Mouse (Mus musculus): ENCODE results near the gene Slc36a1.

Gene Slc36a1

DNA sequence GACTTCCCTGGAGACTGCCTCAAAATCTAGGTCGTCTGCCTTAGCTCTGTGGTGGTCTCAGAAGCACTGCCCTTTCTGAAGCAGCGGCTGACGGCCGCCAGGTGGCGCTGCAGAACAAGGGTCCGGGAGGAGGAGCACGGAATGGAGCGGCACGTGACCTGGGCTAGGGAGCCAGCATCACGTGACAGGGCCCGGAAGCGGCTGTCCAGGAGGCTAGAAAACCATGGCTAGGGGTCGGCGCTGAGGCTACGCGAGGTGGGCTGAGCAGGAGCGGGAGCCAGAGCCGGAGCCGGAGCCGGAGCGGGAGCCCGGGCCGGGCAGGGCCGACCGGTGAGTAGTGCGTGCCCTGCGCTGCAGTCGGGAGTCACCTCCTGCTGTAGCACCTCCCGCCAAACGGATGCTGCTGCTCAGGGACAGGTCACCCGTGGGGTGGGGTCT, at the start of gene Slc36a1:
Slc36a1 (plus strand) TSS at position 192 of the 438 bp plus-strand sequence.
- DNase-seq (ENCODE audit: low read depth, low spot score) = peak; percentile 94

DNA sequence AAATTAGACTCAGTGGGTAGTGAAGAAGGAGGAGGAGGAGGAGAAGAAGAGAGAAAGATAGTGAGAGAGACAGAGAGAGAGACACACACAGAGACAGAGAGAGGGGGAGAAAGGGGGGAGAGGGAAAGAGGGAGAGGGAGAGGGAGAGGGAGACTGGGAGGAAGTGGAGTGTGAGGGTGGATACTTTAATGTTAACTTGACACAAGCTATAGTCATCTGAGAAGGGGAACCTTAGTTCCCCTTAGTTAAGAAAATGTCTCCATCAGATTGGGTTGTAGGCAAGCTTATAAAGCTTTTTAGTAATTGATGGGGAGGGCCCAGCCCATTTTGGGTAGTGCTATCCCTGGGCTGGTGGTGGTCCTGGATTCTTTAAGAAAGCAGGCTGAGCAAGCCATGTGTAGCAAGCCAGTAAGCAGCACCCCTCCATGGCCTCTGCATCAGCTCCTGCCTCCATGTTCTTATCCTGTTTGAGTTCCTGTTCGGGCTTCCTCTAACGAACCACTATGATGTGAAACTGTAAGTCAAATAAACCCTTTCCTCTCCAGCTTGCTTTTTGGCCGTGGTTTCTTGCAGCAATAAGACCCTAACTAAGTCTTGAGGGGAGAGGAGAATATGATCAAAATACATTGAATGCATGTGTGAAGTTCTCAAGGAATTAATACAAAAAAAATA, 49.6 kb upstream of the Slc36a1 start:
- DNase-seq (ENCODE audit: low read depth, low spot score) = peak; percentile 61

DNA sequence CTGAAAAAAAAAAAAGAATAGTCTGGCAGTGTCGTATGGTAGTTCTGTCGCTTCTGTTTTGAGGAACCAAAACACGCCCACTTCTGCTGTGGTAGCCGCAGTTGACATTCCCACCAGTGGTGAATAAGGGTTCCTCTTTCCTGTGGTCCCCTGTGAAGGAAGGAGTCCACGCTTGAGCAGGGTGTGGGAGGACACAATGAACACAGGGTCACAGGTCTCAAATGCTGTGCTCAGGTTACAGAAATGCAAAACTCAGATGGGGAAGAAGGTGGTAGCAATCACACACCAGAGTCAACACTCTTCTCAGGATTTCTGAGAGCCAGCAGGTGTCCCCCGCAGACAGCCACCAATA, 49.1 kb upstream of the Slc36a1 start:
- DNase-seq (ENCODE audit: low read depth, low spot score) = peak; percentile 67

DNA sequence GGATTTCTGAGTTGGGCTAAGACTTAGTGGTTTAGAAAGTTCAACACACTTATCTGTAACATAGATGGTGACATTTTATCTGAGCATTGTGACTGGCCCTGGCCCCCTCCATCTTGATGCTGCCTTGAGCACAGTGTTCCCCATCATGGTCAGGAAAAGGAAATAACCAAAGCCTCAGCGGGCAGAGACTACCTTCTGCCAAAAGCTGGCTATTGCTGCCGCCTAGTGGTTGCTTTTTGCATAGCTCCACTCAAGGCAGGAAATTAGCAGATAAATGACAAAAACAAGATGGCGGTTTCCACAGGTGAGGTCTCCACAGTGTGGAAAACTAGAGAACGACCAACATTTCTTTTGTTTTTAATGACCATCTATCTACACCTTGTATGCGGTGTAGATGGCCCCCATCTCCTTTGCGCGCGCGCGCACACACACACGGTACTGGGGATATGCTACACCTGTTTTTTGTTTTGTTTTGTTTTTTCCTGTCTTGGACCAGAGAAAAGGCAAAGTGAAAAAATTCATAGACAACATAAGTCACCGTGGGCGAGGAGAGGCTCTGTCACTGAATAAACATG, 45.3 kb upstream of the Slc36a1 start:
- DNase-seq (ENCODE audit: low read depth, low spot score) = peak; percentile 86

DNA sequence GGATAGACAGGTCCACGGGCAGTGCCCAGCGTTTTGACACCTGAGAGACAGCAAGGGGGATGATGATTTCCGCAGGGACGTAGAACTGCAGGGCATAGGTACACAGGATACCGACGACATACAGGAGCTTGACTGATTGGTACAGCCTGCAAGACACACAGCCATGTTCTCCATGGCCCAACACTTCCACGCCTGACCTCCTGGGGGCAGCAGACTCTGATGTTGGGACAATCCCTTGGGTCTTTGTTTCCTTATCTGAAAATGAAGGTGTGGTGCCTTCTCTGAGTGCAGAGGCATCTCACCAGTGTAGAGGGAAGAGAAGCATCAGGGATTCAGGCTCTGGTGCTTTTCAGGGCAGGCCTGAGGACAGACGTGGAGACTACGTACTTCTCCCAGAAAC, 41.5 kb upstream of the Slc36a1 start:
- peak; percentile 55 for DNase-seq (ENCODE audit: low read depth, low spot score)

DNA sequence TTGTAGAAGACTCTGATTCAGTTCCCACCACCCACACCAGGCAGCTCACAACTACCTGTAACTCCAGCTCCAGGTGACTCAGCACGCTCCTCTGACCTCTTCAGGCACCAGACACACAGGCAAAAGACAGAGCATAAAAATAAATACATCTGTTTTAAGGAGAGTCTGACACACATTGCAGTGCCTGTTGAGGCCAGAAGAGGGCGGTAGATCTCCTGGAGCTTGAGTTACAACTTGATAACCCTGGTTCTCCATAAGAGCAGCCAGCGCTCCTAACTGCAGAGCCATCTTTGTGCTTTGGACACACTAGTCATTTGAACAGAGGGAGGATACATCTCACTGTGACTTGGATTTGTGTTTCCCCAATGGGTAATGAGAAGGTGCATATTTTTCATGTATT, 39.4 kb upstream of the Slc36a1 start:
- DNase-seq (ENCODE audit: low read depth, low spot score) = peak; percentile 64

DNA sequence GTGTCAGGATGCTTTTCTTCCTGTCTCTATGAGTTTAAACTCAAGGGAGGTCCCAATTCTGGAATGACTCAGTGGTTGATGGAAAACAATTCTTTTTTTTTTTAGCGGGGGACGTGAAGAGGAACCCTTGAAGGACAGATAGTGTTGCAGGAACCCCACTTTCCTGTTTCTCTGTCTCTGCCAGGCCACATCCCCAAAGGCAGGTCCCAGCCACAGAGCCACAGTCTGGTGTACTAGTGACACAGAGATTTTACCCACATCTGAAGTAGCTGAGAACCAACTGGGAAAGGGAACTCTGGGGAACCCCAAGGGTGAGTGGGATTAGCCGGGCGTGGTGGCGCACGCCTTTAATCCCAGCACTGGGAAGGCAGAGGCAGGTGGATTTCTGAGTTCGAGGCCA, 38.4 kb upstream of the Slc36a1 start:
- DNase-seq (ENCODE audit: low read depth, low spot score) = no peak

DNA sequence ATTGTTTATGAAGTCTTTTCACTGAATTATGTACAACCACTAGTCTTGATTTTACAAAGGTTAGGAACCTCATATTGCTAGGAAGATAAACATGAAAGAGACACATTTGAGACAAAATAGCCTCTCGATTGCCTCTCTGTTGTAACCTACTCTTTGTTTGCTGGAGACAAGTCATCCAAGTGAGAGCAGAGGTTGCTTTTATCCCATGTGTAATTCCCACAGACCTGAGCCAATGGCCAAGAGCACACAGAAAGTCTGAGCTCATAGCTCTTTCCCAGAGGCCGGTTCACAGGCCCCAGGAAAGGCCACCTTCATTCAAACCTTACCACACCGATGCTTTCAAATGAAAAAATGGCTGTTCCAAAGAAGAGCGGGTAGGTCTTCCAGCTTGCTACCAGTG, 35.6 kb upstream of the Slc36a1 start:
- no peak for DNase-seq (ENCODE audit: low read depth, low spot score)

DNA sequence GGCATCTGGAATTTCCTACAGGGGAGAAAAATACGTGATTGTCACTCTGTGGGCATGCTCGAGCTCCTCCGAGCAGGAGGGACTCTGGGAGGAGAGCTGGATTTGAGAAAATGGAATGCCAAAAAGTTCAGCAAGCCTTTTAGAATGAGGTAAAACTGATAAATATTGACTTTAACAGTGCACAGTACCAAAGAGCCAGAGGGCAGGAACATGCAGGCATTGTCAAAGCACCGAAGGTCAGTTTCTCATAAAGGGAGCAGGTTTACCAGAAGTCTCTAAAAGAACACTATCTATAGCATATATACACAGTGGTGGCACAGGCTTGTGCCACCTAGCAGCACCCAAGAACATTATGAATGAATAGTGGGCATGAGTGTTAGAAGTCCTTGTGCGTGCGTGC, 35.2 kb upstream of the Slc36a1 start:
- DNase-seq (ENCODE audit: low read depth, low spot score) = no peak

DNA sequence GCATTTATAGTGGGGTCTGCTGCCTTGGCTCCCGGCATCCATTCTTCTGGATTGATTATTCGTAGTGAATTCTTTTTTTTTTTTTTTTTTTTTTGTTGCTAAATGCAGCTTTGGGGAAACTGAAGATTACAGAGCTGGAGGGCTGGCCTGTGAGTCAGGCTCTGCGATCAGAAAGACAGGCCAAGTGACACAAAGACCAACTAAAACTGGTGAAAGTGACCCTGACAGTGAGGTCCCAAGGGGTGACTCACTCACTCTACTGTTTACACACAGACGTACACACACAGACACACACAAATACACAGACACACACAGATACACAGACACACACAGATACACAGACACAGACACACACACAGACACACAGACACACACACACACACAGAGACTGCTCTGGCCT, 33.6 kb upstream of the Slc36a1 start:
- DNase-seq (ENCODE audit: low read depth, low spot score) = no peak

DNA sequence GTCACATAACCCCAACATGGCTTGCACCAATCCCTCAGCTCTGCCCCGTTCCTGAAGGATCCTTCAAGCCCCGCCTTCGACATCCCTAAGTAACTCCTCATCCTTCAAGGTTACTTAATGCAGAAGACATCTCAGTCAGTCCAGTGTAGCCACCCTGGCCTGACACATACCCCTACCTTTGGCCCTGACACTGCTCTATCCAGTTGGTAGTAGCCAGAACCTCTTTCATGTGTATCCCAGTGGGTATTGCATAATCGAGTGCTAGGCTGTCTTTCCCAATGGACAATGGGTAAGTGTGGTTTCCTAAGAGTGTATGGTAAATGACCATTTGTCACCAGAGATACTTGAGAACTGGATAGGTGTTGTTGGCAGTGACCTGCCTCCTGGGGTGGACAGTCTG, 25.3 kb upstream of the Slc36a1 start:
- no peak for DNase-seq (ENCODE audit: low read depth, low spot score)

DNA sequence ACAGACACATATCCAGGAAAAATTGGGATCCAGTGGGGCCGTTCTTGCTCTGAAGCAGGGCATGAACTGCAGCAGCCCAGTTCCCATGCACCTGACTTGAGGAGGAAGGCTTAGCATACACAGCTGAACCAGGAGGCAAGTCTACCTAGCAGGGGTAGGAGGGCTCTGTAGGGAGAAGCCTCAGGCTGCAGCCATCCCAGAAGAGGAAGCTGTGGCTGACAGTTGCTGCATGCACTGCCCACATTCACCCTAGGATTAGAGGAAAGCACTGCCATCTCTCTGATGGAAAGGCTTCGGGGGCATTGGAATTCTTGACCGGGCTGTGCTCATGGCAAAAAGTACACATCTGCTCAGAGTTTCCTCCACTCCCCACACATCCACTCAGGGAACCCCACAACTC, 24.3 kb upstream of the Slc36a1 start:
- no peak for DNase-seq (ENCODE audit: low read depth, low spot score)

DNA sequence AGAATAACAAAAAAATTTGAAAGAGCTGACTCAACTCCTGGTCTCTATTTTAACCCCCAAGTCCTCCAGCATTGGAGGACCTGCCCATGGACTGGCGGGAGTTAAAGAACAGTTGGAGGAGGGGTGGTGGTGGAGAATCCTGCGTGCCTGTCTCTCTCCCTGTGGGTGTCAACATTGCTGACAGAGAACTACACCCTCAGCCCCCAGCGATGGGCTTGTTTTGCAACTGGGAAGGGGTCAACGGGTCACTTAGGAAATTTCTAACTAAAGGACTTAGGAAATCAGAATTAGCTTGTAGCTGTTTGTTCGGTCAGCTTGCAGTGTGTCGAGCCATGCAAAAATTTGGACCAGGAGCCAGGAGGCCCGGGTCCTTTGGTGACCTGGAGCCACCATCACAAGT, 21.0 kb upstream of the Slc36a1 start:
- no peak for DNase-seq (ENCODE audit: low read depth, low spot score)

DNA sequence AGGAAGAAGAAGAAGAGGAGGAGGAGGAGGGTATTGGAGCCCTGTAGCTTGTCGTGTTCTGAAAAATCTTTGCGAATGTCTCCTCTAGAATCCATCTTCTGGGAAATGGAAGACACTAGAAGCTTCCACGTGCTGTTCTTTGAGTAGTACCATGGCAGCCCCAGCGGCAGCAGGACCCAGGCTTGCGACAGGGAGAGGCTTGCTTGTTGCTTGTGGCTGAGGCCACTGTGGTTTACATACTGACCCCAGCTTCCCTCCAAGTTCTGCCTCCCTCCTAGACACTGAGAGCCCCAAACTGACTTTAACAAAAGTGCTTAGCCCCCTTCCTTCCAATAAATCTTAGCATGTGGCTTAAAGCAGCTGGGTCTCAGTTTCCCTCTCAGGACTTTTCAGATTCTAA, 19.9 kb upstream of the Slc36a1 start:
- no peak for DNase-seq (ENCODE audit: low read depth, low spot score)

DNA sequence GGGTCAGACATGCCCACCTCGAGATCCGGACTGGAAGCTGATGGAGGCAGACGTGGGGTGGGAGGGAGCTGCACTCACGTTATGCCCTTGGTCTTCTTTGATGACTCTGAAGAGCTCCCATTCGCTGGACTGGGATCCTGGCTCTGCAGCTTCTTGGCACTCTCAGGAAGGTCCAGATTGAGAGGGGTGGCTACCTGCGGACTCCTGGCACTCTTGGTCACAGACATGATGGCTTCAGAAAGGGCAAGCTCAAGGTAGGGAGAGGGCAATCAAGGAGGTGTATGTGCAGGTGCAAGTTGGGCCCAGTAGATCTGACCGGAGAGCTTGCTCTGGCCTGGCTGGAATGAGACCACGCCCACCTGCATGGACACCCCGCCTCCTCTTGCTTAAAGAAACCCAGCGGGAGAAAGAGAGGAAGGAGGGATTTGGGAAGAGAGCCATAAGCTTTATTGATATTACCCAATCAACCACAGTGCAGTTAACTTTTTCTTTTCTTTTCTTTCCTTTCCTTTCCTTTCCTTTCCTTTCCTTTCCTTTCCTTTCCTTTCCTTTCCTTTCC, 19.3 kb upstream of the Slc36a1 start, which contains the start of gene Slc36a2:
Slc36a2 (minus strand) TSS at position 345 of the 559 bp plus-strand sequence.
- no peak for DNase-seq (ENCODE audit: low read depth, low spot score)

DNA sequence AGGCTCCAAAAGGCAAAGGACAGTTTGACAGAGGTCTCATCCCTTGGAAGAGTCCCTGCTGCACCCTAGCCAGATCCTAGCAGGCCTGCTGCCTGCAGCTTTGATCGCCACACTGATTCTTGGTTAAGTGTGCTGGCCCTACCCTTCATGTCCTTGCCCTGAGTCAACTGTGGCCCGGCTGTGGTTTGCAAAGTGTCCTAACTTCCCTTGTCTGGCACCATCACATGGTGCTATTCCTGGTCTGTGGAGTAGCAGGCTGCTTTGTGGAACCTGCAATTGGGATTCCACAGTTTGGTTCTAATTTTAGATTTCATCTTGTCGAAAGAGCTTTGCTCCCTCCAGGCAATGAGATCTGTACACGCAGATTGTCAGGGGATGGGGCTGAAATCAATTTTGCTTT, 16.9 kb upstream of the Slc36a1 start:
- DNase-seq (ENCODE audit: low read depth, low spot score) = no peak

DNA sequence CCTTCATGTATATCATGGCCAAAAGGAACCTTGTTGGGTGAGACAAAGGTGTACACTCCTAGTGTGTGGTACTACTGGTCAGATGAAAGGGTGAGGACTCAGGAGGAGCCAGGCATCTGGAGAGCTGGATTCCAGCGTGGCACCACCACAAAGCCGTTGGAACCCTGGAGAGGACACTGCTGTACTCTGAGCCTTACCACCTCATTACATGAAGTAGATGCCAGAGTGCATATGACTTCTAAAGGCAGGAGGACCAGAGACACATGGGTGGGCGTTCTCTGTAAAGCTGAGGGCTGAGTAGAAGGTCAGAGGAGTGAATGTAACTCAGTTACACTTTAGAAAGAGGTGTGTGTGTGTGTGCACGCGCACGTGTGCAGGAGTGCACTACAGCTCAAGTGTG, 16.4 kb upstream of the Slc36a1 start:
- DNase-seq (ENCODE audit: low read depth, low spot score) = no peak

DNA sequence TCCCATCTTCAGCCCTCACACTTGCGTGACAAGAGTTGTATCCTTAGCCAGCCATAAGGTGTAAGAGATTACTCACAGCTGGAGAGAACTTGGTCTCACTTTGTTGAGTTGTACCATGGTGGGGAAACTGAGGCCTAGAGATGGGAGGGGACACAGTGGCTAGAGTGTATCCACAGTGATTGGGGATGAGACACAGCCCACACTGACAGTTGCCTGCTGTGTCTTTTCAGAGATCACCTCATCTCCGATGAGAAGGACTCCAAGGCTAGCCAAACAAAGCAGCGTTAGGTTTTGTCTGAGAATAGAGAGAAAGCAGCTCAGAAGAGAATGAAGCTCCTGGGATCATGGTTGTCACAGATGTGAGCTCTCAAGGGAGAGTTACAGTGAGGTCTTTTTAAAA, 13.9 kb upstream of the Slc36a1 start:
- no peak for DNase-seq (ENCODE audit: low read depth, low spot score)

DNA sequence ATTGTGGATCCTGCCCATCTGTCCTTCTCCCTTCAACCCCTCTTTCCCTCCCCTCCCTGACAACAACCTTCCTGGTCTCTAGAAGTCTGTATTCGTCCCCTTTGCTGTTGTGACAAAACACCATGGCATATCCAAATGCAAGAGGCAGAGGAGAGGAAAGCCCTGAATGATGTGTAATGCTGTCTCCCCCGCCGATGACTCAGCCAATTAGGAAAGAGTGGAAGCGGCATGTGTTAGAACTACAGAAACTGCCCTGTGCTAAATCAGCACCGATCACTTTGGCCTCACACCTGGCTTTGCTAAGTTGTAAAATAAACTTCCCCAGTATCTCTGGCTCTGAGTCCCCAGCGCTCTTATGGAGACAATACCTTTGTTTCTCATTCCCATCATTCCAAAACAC, 7.1 kb upstream of the Slc36a1 start:
- DNase-seq (ENCODE audit: low read depth, low spot score) = no peak

DNA sequence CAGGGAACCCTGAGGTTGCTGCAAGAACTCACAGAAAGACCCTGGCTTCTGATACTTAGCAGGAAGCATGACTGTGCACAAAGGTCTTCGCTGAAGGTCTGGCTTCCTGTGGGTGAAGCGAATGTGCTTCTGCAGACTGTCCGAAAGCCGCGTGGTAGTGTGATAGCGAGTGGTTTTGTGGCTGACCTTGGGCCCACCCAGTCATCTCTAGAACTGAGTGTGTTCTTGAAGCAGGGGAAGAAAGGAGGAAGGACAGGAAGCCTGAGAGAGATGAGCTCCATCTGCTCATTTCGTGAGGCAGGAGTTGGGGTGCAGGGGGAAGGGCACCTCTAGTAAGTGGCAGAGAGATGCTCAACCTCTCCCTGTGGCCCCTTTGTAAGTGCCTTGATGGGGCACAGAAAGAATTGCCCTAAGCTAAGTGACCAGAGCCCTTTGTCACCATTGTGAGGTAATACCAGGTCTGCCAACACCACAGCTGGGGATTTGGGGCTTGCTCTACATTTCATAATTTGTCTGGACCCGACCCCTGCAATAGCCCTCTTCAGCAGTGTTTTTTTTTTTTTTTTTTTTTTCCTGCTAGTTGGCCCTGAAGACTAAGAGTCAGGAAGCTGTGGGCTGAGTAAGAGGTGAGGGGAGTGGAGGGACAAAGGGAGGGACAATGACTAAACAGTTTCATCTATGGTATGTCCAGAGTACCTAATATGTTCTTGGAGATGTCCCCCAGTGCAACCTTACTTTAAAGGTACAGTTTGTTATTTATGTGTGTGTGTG, 6.2 kb upstream of the Slc36a1 start:
- DNase-seq (ENCODE audit: low read depth, low spot score) = no peak

DNA sequence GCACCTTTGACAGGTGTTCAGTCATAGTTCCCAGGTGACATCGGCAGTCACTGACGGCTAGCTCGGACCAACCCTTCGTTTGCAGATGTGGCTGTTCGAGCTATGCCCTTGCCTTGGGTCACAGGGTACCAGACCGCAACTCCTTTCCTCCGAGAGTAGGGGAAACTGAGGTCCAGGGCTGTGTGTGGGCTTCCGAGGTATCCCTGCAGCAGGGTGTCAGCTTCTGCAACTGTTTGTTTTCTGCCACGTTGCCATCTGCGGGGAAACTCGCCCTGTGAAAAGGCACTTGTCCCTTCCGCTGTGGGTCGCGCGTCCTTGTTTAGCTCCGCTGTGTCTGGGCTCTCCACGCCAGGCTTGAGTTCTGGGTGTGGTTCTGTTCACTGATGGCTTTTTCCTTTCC, 452 bp downstream of the Slc36a1 start:
- no peak for DNase-seq (ENCODE audit: low read depth, low spot score)

DNA sequence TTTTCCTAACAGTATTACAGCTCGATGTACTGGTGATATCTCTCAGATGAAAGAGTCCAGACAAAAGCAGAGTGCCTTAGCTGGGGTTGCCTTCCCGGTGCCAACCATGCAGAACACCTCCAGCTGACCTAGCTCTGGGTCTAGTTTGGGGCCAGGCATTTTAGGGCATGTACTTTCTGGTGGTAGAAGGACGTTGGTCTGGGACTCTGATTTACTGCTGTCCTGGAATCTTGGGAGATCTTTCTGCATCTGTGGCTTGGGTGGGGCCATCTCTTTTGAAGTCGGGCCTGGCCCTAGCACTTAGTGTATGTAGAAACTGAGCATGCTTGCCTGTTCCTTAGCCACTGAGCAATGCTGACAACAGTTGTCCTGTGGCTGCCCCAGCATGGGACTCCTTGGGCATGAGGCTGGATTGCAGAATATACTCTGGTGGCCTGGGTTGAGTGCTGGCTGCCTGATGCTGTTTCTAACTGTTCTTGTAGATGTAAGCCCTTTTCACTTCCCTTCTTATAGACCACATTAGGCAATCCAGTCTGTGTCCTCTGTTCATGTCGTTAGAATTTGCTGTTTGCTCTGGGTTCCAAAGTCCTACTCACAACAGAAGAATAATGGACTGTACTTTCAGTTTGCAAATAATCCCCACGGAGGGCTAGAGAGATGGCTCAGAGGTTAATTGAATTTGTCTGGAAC, 4.0 kb downstream of the Slc36a1 start:
- no peak for DNase-seq (ENCODE audit: low read depth, low spot score)
